Mouse (Mus musculus): Measurements from ENCODE around the gene Olfr463. TPM values are rescaled to one million over a fixed set of nuclear protein-coding genes. Genes with fewer than 3 reads are reported as not detected.
"Not testable (repeated sequence)": the region's sequence is repeated elsewhere in the genome, so short reads cannot be mapped to it uniquely, and the experiment has no call there.

Olfr463 gene
- polyA plus RNA-seq, 1 experiment, result not detected

DNA sequence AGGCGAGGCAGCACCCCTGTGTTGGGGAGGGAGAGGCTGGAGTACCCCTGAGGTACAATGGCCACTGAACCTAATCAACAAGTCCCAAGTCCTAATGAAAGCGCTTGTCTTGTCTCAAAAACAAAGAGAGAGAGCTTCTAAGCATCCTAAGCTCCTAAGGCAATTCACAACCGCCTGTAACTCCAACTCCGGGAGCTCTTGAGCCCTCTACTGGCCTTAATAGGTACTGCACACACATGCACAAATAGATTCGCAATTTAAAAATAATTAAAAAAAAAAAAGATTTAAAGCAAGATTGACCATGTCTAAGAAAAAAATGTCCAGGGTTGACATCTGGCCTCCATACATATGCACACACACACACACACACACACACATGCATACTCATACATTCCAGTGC lies 13.7 kb downstream of the Olfr463 start:
- no peaks in the 10 kb centered on the region for H3K4me1 ChIP-seq (ENCODE audit: control insufficient read depth)
- no peaks in the 10 kb centered on the region for H3K9me3 ChIP-seq (ENCODE audit: control insufficient read depth, low read length)
- no peak overlapping the region for H3K4me3 ChIP-seq (replicated peaks)
- TF ChIP-seq TAL1 (IDR thresholded peaks at IDR 0.05; ENCODE audit: low read length), result no peak
- no peak for TF ChIP-seq GATA1 (IDR thresholded peaks at IDR 0.05; ENCODE audit: low read length)
- H3K27me3 ChIP-seq (ENCODE audit: control insufficient read depth), result no peaks in the 10 kb centered on the region
- no peaks in the 10 kb centered on the region for H3K36me3 ChIP-seq (ENCODE audit: control insufficient read depth)

- no peaks in the 10 kb centered on the region for H3K36me3 ChIP-seq (ENCODE audit: control insufficient read depth)
- no peaks in the 10 kb centered on the region for H3K4me1 ChIP-seq (ENCODE audit: control insufficient read depth)
- TF ChIP-seq GATA1 (IDR thresholded peaks at IDR 0.05; ENCODE audit: low read length) (no peak), TAL1 (IDR thresholded peaks at IDR 0.05; ENCODE audit: low read length) (no peak)
- no peak overlapping the region for H3K4me3 ChIP-seq (replicated peaks)
- no peaks in the 10 kb centered on the region for H3K9me3 ChIP-seq (ENCODE audit: control insufficient read depth, low read length)
- no peaks in the 10 kb centered on the region for H3K27me3 ChIP-seq (ENCODE audit: control insufficient read depth)
These were observed 15.5 kb downstream of the Olfr463 start for GRCm38 (mm10) chr11:87881714-87882113.

DNA sequence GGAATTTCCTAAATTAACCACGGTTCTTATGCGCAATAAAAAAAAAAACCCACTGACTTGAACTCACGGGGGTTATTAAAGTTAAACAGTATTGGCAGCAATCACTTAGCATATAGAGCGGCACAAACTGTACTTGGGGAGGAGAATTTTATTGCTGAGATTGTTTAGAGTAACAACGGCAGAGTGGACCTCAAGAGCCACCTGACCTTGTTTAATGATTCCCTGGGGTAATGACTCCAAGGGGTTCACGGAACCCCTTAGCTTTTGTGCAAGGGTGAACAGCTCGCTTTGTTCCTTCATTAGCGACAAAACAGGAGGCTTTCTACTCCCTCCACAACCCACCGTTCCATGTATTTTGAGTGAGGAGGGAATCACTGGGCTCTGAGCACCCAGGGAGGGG lies 17.4 kb downstream of the Olfr463 start:
- no peaks in the 10 kb centered on the region for H3K9me3 ChIP-seq (ENCODE audit: control insufficient read depth, low read length)
- no peaks in the 10 kb centered on the region for H3K27me3 ChIP-seq (ENCODE audit: control insufficient read depth)
- no peaks in the 10 kb centered on the region for H3K4me1 ChIP-seq (ENCODE audit: control insufficient read depth)
- no peaks in the 10 kb centered on the region for H3K36me3 ChIP-seq (ENCODE audit: control insufficient read depth)
- no peak for TF ChIP-seq GATA1 (IDR thresholded peaks at IDR 0.05; ENCODE audit: low read length)
- TF ChIP-seq TAL1 (IDR thresholded peaks at IDR 0.05; ENCODE audit: low read length), result no peak
- H3K4me3 ChIP-seq (replicated peaks), result no peak overlapping the region

GRCm38 (mm10) chr11:87875436-87875835 lies 21.8 kb downstream of the Olfr463 start, which contains the start of gene Epx:
Epx (minus strand) TSS chr11:87875536.
- Histone ChIP-seq H3K36me3 (ENCODE audit: control insufficient read depth) (no peaks in the 10 kb centered on the region), H3K4me3 (replicated peaks) (no peak within 1 kb of the TSS), H3K4me1 (ENCODE audit: control insufficient read depth) (no peaks in the 10 kb centered on the region), H3K27me3 (ENCODE audit: control insufficient read depth) (no peaks in the 10 kb centered on the region), H3K9me3 (ENCODE audit: control insufficient read depth, low read length) (no peaks in the 10 kb centered on the region)
- TF ChIP-seq TAL1 (IDR thresholded peaks at IDR 0.05; ENCODE audit: low read length), result no peak
- no peak for TF ChIP-seq GATA1 (IDR thresholded peaks at IDR 0.05; ENCODE audit: low read length)

DNA sequence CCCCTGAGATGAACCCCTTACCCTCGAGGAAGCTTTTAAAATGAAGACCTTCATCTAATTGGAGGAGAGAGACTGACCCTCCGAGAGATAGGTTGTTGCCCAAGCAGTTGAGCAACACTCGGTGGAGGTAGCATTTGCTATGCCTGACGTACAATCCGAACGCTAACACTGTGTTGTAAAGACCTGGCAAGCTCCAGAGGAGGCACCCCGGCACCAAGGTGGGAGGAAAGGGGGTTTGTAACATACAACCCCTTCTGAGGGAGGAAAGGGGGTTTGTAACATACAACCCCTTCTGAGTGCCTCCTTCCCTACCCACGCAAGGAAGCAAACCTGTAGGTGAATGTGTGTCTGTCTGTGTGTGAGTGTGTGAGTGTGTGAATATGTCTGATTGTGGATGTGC lies 25.4 kb downstream of the Olfr463 start:
- no peak overlapping the region for H3K4me3 ChIP-seq (replicated peaks)
- no peaks in the 10 kb centered on the region for H3K9me3 ChIP-seq (ENCODE audit: control insufficient read depth, low read length)
- TF ChIP-seq TAL1 (IDR thresholded peaks at IDR 0.05; ENCODE audit: low read length) (no peak), GATA1 (IDR thresholded peaks at IDR 0.05; ENCODE audit: low read length) (no peak)

DNA sequence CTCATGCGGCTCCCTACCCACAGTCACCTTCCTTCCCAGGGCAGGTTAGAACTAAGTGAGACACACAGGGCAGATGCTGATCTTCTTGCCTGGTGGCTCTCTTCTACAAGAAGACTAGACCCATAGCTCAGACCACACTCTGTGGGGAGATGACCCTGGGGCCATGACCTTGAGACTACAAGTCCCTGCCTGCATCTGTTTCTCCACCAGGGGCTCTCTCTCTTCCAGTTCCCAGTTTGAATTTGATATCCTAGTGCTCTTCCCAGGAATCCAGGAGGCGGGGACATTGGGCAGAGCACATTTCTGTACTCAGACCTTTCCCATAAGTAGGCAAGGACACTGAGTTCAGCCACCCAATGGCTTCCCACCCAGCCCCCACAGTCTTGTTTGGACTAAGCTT lies 27.1 kb downstream of the Olfr463 start:
- H3K4me3 ChIP-seq (replicated peaks), result no peak overlapping the region
- no peaks in the 10 kb centered on the region for H3K9me3 ChIP-seq (ENCODE audit: control insufficient read depth, low read length)
- no peaks in the 10 kb centered on the region for H3K27me3 ChIP-seq (ENCODE audit: control insufficient read depth)
- TF ChIP-seq TAL1 (IDR thresholded peaks at IDR 0.05; ENCODE audit: low read length), result no peak
- no peak for TF ChIP-seq GATA1 (IDR thresholded peaks at IDR 0.05; ENCODE audit: low read length)
- H3K36me3 ChIP-seq (ENCODE audit: control insufficient read depth), result no peaks in the 10 kb centered on the region
- no peaks in the 10 kb centered on the region for H3K4me1 ChIP-seq (ENCODE audit: control insufficient read depth)

More for the DNA sequence above, 25.4 kb downstream of the Olfr463 start:
- Histone ChIP-seq H3K36me3 (ENCODE audit: control insufficient read depth) (no peaks in the 10 kb centered on the region), H3K4me1 (ENCODE audit: control insufficient read depth) (no peaks in the 10 kb centered on the region), H3K27me3 (ENCODE audit: control insufficient read depth) (no peaks in the 10 kb centered on the region)

DNA sequence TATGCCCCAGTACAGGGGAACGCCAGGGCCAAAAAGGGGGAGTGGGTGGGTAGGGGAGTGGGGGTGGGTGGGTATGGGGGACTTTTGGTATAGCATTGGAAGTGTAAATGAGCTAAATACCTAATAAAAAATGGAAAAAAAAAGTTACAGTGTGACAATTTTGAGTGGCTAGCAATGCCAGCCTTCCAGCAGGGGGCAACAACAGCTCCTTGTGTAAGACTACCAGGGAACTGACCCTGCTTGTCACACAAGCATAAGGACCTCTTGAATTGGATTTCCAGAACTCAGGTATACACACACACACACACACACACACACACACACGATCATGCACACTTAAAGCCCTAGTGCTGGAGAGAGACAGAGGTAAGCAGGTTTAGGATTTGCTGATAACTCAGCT lies 30.3 kb downstream of the Olfr463 start:
- H3K36me3 ChIP-seq (ENCODE audit: control insufficient read depth); H3K4me1 ChIP-seq (ENCODE audit: control insufficient read depth); H3K9me3 ChIP-seq (ENCODE audit: control insufficient read depth, low read length); H3K27me3 ChIP-seq (ENCODE audit: control insufficient read depth); H3K4me3 ChIP-seq (replicated peaks): not testable (repeated sequence)

- Histone ChIP-seq H3K4me1 (ENCODE audit: control insufficient read depth) (no peaks in the 10 kb centered on the region), H3K9me3 (ENCODE audit: control insufficient read depth, low read length) (no peaks in the 10 kb centered on the region), H3K4me3 (replicated peaks) (no peak overlapping the region), H3K36me3 (ENCODE audit: control insufficient read depth) (no peaks in the 10 kb centered on the region; the same call in 1 of the 2 replicates), H3K27me3 (ENCODE audit: control insufficient read depth) (no peaks in the 10 kb centered on the region)
- no peak for TF ChIP-seq TAL1 (IDR thresholded peaks at IDR 0.05; ENCODE audit: low read length)
- TF ChIP-seq GATA1 (IDR thresholded peaks at IDR 0.05; ENCODE audit: low read length), result no peak
These were observed 34.4 kb downstream of the Olfr463 start for GRCm38 (mm10) chr11:87862805-87863204.

GRCm38 (mm10) chr11:87860426-87860825 lies 36.8 kb downstream of the Olfr463 start:
- no peaks in the 10 kb centered on the region for H3K4me1 ChIP-seq (ENCODE audit: control insufficient read depth)
- H3K4me3 ChIP-seq (replicated peaks), result no peak overlapping the region
- TF ChIP-seq TAL1 (IDR thresholded peaks at IDR 0.05; ENCODE audit: low read length) (no peak), GATA1 (IDR thresholded peaks at IDR 0.05; ENCODE audit: low read length) (no peak)
- H3K9me3 ChIP-seq (ENCODE audit: control insufficient read depth, low read length), result no peaks in the 10 kb centered on the region
- no peaks in the 10 kb centered on the region; the same call in 1 of the 2 replicates for H3K36me3 ChIP-seq (ENCODE audit: control insufficient read depth)
- H3K27me3 ChIP-seq (ENCODE audit: control insufficient read depth), result no peaks in the 10 kb centered on the region

DNA sequence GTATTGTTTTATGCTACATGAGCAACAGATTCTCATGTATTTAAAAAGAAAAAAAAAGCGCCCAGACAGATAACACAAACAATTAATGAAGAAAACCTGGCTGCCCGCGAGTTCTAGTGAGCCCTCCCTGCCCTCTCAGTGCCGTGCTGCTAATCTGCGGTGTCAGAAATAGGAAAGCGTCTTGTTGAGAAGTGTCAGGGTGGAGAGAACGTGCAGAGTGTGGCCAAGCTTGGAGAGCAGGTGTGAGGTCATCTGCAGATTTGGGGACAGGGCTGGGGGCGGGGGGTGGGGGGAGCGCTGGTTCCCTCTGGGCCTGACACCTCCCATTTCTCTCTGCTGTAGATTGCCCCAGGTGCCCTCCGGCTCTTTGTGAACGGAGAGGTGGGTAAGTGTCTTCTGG lies 37.9 kb downstream of the Olfr463 start:
- TF ChIP-seq GATA1 (IDR thresholded peaks at IDR 0.05; ENCODE audit: low read length) (no peak), TAL1 (IDR thresholded peaks at IDR 0.05; ENCODE audit: low read length) (no peak)
- no peaks in the 10 kb centered on the region for H3K9me3 ChIP-seq (ENCODE audit: control insufficient read depth, low read length)
- no peak overlapping the region for H3K4me3 ChIP-seq (replicated peaks)
- H3K36me3 ChIP-seq (ENCODE audit: control insufficient read depth), result no peaks in the 10 kb centered on the region; the same call in 1 of the 2 replicates
- no peaks in the 10 kb centered on the region for H3K27me3 ChIP-seq (ENCODE audit: control insufficient read depth)
- no peaks in the 10 kb centered on the region for H3K4me1 ChIP-seq (ENCODE audit: control insufficient read depth)
